Mouse (Mus musculus): ENCODE measurements around the gene Lrrc63.
"Not testable (repeated sequence)": the region's sequence is repeated elsewhere in the genome, so short reads cannot be mapped to it uniquely, and the experiment has no call there.

Gene Lrrc63

DNA sequence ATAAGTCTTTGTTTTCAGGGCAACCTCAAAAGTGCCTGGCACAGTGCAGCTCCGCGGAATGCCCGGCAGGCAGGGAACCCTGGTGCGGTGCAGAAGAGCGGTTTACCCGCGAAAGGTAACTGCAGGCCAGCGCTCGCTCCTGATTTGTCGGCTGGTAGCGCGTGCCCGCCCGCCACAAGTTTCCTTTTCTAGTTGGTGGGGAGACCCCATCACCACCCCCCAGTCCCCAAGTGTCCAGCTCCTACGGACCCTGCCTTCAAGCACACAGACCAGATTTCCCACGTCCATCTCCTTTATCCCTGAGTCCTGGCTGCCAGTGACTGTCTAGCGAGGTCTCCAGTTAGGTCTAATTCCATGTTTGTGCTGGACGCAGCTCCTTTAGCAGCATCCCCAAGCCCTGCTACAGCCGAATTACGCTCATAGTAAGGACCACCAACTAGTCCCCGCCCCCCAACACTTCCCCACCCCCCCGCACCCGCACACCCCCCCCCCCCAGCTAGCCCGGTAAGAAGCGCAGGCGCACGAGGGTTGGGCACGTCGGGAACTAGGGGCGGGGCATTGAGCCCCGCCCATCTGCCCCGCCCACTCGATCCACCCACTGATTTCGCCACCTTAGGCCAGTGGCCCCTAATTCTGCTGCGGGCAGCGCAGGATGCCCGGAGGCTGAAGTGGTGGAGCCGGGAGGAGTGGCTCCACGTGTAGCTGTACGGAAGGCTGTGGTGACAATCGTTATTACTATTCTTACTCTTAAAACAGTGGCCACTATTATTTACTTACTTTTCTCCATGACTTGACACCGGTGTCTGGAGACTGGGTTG, at the start of gene Lrrc63, which contains the start of gene Lcp1:
Gene Lrrc63, minus strand, starts transcription at position 381 of the 818 bp plus-strand sequence.
Gene Lcp1, plus strand, starts transcription at position 601 of the 818 bp plus-strand sequence.
- DNase-seq (ENCODE audit: low read depth, low spot score), result peak; percentile 34

DNA sequence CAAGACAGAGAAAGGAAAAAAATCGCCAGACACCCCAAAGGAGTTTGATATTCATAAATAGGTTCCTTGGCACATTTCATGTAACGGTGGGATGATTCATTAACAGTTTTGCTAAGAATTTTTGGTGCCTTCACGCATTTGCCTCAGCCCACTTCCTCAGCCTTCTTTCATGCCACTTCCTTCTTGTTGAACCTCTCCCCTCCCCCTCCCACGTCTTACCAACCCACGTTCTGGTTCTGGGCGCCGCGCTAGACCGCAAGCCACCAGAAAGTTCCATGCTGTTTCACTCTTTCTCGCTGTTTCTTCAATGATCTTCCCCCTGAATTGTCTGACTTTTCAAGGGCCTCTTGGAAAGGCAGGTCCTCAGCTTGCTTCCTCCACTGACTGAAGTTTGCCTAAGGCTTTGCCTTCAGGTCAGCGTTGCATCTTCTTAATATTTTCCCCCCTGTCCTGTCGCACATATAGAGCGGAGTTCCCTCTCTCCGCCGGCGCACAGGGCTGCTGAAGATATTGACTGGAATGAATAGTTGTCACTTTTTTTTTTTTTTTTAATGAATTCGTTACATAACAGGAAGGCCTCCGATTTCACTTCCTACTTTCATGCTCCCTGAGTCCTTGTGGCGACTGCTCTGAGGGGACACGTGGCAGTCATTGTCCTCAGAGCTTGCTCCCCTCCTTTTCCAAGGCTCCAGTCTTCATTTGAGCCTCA, 48.7 kb upstream of the Lrrc63 start:
- DNase-seq (ENCODE audit: low read depth, low spot score), result no peak

DNA sequence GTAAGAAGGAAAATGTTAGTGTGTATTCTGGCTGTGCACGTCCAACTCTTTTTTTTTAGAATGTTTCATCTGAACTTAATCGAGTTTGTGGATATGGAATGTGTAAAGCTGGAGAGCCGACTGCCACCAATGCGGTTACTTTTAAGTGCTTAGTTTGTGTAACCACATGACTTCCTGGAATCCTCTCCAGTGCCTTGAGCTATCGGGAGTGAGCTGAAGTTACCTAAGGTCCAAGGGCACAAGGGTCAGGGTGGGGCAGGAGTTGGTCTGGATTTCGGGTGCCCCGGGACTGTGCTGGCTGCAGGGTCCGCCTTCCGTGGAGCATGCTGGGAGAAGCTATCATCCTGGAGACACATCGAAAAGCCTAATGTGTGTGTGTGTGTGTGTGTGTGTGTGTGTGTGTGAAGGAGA, 48.1 kb upstream of the Lrrc63 start:
- DNase-seq (ENCODE audit: low read depth, low spot score), result no peak

DNA sequence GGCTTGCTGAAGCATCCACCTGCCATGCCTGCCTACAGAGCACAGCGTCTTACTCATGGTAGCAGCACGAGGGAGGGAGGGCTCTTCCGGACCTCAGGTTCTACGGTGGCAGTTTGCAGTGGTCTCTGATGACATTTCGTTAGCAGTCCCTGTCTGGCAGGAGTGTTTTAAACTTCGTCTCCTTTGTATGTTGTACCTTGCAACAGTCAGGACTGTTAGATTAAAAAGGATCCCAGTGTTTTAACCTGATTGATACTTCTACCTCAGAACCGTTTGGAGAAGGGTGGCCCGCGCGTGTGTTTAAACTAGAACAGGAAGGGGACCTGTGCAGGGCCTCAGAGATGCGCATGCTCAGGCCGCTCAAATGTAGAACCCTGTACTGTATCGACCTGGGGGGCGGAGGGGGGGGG, 47.7 kb upstream of the Lrrc63 start:
- DNase-seq (ENCODE audit: low read depth, low spot score), result no peak

DNA sequence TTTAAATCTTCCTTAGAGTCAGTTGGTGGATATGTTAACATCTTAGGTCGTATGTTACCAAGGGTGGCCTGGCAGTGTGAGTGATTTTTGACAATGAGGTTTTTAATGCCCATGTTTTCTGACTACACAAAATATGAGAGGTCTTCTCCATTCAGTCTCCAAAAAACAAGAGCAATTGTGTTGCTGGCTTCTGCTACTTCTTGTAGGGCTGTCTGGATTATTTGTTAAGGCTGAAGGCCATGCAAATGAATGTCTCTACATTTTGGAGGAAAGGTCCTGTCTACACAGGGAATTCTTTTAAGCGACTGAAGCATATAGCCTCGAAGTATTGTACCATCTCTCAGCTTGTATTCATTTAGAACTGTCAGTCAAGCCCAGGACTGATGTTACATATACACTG, 46.7 kb upstream of the Lrrc63 start:
- no peak for DNase-seq (ENCODE audit: low read depth, low spot score)

DNA sequence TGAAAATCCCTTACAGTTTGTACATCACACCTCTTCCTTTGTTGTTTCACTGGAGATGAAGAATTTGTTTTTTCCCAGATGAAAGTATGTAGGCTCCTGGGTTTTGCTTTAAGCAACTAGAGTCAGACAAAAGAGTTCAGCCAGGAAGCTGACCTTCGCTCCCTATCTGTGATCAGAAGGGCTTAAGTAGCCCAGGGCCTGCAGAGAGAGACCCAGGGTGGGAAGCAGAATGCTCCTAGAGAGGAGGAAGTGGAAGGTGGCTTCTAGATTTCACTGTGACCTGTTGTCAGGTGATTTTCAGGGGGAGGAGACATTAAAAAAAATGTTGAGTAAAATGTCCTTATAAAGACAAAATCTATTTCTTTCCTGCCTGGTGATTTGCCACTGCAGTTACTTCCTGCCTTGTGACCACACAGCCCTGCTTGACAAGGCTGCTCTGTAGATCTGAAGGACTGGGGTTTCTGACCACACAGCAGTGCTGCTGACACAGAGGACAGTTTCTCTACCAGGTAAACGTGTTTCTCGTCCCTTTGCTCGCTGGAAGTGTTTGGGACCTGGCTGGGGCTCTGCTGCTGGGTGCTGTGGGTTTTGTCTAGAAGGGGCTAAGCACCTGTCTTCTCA, 45.9 kb upstream of the Lrrc63 start:
- DNase-seq (ENCODE audit: low read depth, low spot score), result no peak

DNA sequence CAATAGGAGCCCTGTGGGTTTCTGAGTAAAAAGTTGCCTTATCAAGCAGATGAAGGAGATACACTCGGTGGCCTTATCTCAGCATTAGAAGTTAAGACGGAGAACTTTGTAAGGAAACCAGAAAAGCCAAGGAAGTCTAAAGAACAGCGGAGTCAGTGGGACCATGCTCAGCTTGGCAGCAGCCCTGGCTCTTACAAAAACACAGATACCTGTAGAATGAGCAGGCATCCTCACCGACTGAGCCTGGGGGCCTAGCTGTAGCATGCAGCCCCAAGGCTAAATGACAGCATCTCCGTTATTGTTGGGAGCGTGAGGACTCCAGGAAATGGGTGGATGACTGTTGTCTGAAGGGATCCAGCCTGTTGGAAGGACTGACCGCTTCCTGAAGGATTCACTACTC, 45.1 kb upstream of the Lrrc63 start:
- DNase-seq (ENCODE audit: low read depth, low spot score), result no peak

DNA sequence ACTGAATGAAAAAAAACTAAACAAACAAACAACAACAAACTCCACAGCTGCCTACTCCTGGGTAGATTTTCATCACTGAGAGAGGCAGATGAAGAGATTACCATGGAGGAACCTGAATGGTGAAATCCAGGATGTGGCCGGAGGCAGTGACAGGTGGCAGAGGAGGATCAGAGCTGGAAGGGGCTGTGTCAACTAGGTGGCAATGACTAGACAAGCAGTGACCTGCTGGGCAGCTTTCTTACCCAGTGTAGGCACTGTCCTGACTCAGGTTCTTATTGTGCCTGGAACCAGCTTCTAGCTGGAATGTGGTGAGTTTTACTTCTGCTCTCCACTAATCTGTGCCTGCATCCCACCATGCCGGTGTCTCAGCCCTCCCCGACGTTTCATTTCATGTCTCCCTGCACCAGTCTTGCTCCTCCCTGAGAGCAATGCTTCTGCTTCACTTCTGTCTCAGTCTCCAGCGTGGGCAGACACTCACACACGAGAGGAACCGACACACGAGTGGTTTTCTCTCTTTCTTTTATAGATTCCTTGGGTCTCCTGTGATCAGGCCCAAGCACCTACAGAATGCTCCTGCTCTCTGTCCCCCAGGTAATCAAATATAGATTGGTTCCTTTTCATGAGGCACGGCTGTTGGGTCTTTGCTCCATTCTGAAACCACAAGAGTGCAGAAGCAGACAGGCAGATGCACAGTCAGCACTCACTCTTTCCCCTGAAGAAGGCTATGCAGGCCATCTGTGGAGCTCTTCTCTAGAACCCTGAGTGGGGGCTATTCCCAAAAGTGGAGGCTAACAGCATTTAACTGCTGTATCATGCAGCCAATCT, 44.3 kb upstream of the Lrrc63 start:
- DNase-seq (ENCODE audit: low read depth, low spot score), result no peak

DNA sequence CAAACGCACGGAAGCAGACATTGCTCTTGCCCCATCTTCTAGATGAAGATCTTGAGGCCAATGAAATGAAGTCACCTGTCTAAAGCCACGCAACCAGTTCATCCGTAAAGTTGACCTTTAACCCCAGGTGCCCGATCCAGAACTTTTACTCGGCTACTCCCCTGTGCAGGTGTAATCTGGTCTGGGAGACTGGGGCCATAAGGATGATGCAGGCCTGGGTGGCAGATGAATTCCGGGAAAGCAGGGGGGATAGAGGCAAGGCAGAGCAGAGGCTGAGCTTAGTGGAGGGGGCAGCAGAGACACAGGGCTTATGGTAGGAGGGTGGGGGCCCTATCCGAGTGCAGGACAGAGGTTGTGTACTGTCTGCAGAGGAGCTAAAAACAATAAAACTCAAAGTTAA, 43.6 kb upstream of the Lrrc63 start:
- DNase-seq (ENCODE audit: low read depth, low spot score), result no peak

DNA sequence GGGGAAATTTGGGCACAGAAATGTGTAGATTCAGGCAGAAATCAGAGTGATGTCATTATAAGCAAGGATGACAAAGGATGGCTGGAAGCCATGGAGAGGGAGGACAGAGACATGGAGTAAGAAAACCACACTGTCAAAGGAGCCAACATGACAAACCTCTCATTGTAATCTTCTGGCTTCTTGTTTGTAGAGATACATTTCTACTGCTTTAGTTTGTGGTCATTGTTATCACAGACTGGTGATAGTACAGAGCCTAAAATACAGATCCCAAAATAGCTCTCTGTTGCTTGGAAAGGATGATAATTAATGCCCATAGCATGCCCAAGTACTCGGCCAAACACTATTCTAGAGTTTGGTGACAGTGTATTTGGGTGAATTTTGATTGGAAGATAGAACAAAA, 39.9 kb upstream of the Lrrc63 start:
- DNase-seq (ENCODE audit: low read depth, low spot score), result no peak

DNA sequence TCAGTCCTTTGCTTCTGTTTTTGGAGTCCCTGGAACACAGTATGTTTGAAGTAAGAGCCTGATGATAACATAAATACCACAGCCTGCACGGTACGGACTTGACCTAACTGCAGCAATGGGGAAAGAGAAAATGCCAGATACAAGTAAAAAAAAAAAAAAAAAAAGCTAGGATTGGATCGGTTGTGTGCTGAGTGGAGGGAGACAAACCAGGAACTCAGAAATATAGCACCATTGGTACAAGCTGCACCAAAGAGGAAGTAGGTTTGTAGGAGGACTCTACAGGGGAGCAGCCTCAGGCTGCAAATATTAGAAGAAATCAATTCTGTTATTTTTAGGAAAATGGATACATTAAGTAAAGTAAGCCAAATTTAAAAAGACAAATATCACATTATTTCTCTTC, 37.8 kb upstream of the Lrrc63 start:
- no peak for DNase-seq (ENCODE audit: low read depth, low spot score)

DNA sequence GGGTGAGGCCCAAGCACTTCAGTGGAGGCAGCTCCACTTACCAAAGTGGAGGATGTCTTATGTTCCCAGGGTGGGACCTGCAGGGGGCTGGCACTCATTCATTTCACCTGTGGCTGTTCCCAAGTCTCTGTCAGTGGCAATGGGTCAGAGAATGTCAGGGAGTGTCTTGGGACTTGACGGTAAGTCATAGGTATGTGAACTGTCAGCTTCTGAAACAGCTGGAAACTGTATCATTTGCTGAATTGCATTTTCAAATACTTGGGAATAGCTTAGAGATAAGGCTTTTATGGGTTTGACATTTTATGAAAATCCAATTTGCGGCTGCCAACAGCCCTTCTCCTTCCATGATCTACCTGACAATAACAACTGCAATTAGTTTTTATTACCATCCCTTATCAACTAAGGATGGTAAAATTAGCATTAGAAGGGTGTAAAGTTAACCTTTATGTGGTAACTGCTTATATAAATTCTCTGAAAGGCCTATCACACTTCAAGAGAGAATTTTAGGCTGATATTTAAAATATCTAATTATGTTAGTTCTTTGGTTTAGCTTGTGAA, 35.0 kb upstream of the Lrrc63 start:
- DNase-seq (ENCODE audit: low read depth, low spot score), result no peak

DNA sequence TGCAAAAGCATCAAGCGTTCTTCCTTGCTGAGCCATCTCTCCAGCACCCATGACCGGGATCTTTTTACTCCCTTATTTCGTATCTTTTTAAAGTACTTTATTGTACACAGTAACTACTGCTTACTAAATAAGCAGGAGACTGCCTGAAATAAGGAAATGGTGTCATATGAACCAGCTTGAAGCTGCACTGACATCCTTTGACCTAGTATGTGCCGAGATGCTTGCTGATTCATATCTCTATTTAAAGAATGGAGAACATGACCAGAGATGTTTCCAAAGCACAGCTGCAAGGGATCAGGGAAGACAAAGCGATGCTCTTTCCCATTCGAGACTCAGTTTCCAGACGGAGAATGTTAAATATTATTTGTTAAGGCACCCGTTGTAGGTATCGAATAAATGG, 33.7 kb upstream of the Lrrc63 start:
- no peak for DNase-seq (ENCODE audit: low read depth, low spot score)

DNA sequence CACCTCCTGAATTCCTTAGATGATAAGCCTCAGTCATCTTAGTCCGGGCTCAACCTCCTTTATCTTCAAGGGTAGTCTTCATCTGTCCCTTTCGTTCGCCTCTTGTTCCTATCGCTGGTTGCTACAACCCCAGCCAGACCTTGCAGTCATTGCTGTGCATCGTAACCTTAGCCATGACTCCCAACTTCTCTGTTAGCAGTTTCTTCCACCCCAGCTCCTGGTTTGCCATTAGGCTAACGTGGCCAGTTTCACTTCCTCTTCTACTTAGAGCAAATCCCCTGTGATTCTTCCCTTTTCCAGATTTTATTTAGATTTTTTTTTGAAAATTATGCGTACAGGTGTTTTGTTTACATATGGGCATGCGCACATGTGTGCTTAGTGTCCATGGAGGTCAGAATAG, 33.2 kb upstream of the Lrrc63 start:
- DNase-seq (ENCODE audit: low read depth, low spot score), result no peak

DNA sequence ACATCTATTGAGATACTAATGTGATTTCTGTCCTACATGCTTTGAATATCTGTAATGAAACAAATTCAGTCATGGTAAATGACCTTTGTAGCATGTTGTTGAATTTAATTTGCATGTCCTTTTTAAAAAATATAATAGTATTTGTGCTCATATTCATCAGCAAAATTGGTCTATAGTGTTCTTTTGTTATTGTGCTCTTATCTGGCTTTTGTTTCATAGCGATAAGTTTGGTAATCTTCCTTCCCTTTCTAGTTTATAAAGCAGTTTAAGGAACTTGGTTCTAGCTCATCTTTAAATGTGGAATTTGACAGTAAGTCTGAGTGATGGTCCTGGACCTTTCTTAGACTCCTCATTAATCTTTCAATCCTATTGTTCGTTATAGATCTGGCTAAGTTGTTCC, 28.7 kb upstream of the Lrrc63 start:
- DNase-seq (ENCODE audit: low read depth, low spot score), result no peak

DNA sequence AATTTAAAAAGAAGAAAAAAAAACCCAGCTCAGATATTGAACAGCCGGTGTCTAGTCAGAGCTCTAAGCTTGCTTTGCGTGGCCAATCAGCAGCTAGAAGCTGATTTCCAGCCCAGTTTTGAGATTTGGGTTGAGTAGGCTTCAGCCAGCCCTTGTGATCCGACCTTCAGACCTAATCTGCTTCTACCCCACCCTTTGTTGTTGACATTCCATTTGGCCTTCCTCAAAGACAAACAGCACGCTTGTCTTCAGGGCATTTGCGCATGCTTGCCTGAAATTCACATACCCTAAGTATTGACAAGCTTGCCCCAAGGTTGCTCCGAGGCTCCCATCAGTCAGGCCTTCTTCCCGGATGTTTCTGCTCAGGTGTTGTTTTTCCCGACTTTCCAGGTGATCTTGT, 23.8 kb upstream of the Lrrc63 start:
- no peak for DNase-seq (ENCODE audit: low read depth, low spot score)

DNA sequence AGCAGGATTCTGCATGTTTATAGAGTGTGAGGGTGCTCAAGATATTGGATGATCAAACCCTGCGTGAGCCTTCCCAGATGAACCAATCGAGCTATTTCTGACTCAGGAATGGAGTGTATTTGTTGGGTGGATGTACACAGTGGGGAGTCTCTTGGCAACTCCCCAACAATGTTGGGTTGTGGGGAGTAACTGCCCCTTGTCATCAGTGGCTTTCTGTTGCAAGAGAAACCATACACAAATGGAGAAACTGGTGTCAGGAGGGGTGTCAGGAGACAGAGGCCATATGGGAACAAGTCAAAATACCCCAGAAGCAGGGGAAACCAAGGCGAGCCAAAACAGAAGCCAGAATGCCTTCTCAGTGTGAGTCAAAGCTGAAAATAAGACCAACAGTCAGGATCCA, 20.5 kb upstream of the Lrrc63 start:
- no peak for DNase-seq (ENCODE audit: low read depth, low spot score)

DNA sequence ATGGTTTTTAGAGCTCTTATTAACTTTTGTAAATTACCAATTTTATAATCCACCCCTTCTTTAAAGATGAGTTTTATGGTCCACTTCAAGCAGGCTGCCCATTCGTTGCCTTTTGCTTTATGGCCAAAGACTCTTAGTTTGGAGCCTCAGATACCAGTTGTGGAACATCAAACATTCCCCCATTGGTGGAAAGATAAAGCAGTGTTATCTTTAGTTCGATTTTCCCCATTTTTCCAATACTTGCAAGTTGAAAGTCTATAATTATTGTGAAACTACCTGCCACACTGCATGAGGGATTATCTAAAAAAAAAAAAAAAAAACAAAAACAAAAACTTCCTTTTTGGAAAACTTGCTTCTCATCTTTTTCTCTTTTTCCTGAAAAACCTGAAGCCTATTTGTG, 20.0 kb upstream of the Lrrc63 start:
- DNase-seq (ENCODE audit: low read depth, low spot score), result no peak

DNA sequence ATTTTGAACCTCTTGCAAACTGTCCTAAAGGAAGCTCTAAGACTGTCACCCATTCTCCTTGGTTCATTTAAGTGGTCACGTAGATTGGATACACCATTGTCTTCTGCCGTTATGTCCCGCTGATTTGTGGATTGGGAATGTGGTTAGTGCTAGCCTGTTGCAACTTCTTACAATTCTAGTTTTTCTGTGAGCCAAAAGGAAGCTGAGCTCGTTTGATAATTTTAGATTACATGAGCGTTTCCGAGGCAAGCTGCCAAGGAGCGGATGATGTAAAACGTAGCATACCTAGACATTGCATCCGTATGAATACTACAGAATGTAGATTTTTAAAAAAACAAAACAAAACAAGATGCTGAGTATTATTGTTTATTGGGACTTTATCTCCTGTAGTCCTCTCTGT, 17.5 kb upstream of the Lrrc63 start:
- DNase-seq (ENCODE audit: low read depth, low spot score), result no peak

DNA sequence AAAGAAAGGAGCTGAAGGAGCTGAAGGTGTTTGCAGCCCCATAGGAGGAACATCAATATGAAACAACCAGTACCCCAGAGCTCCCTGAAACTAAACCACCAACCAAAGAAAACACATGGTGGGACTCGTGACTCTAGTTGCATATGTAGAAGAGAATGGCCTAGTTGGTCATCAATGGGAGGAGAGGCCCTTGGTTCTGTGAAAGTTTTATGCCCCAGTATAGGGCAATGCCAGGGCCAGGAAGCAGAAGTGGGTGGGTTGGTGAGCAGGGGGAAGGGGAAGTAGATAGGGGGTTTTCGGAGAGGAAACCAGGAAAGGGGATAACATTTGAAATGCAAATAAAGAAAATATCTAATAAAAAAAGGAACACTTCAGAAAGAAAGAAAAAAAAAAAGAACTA, 17.0 kb upstream of the Lrrc63 start:
- not testable (repeated sequence) for DNase-seq (ENCODE audit: low read depth, low spot score)

DNA sequence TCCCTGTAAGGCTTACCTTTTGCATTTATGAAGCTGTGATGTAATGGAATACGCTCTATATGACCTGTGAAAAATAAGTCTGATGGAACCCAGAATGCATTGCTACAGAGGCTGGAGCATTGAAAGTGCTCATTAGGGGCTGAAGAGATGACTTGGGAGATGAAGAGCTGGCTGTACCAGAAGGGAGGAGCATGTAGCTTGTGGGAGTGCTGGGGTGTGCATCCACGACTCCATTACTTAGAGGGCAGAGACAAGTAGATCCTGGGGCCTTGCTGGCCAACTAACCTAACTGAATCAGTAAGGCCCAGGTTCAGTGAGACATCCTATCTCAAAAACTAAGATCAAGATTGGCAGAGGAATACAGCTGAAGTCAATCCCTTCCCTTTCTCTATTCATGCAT, 8.5 kb upstream of the Lrrc63 start:
- no peak for DNase-seq (ENCODE audit: low read depth, low spot score)

DNA sequence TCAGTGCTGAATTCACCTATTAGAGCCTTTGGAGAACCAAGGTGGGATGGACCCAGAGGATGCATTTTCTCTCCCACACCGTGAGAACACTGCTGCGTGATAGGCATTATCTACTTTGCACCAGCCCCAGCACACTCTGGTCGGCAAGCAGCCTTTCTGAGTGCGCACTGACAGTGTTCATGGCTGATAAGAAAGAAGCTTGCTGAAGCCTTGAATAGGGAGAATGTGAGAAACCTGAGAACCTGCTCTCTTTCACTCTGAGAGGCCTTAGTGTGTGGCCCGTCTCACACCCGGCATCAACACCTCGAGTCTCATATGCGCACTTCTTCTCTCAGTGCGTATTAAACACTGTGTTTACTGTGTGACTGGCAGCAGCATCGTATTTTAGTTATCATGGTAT, 7.8 kb upstream of the Lrrc63 start:
- no peak for DNase-seq (ENCODE audit: low read depth, low spot score)

All from WW6 (cell line).